Mouse (Mus musculus) kidney, postnatal 36 days (tissue): Measurements from ENCODE around the gene H2-D1.
"Not testable (repeated sequence)": the region's sequence is repeated elsewhere in the genome, so short reads cannot be mapped to it uniquely, and the experiment has no call there.

ENCODE experiments used
- DNase-seq, 2 experiments: peaks; one replicate each; pipeline ENCODE4 v3.0.0; 2021 to 2022; ENCODE audit warnings: mixed read lengths in 2 of 2

H2-D1 gene

GRCm38 (mm10) chr17:35262664-35263522, at the start of gene H2-D1:
Gene H2-D1 (plus strand): TSS chr17:35262730.
- peak; percentile 98 to 100 for DNase-seq

GRCm38 (mm10) chr17:35213071-35213470, 49.5 kb upstream of the H2-D1 start:
- no peak for DNase-seq

GRCm38 (mm10) chr17:35218516-35219193, 43.9 kb upstream of the H2-D1 start:
- peak; percentile 55 to 56 for DNase-seq

- DNase-seq: peak; percentile 41 to 43
These were observed 42.9 kb upstream of the H2-D1 start for GRCm38 (mm10) chr17:35219601-35220041.

- DNase-seq: peak in 1 of 2 experiments; percentile 58
These were observed 42.2 kb upstream of the H2-D1 start, which contains the start of gene Gm16181 for GRCm38 (mm10) chr17:35220156-35220952. Gene Gm16181 (plus strand): TSS chr17:35220834.

GRCm38 (mm10) chr17:35222299-35222698, 40.2 kb upstream of the H2-D1 start:
- DNase-seq: peak in 1 of 2 experiments; percentile 33

- no peak for DNase-seq
These were observed 37.9 kb upstream of the H2-D1 start for GRCm38 (mm10) chr17:35224641-35225040.

GRCm38 (mm10) chr17:35225456-35225855, 37.1 kb upstream of the H2-D1 start:
- no peak for DNase-seq

- peak; percentile 45 to 50 for DNase-seq
These were observed 35.9 kb upstream of the H2-D1 start for GRCm38 (mm10) chr17:35226561-35227046.

GRCm38 (mm10) chr17:35231022-35231421, 31.5 kb upstream of the H2-D1 start:
- DNase-seq: no peak

GRCm38 (mm10) chr17:35232043-35232442, 30.5 kb upstream of the H2-D1 start:
- DNase-seq: peak; percentile 77 to 94

GRCm38 (mm10) chr17:35232659-35233058, 29.9 kb upstream of the H2-D1 start:
- no peak for DNase-seq

GRCm38 (mm10) chr17:35233114-35233980, 29.2 kb upstream of the H2-D1 start, which contains the start of gene Atp6v1g2:
Gene Atp6v1g2 (plus strand): TSS chr17:35233660.
- peak; percentile 46 for DNase-seq

GRCm38 (mm10) chr17:35234090-35234489, 28.4 kb upstream of the H2-D1 start:
- DNase-seq: not testable (repeated sequence)

GRCm38 (mm10) chr17:35234903-35235302, 27.6 kb upstream of the H2-D1 start:
- peak in 1 of 2 experiments; percentile 61 for DNase-seq

- peak; percentile 92 to 95 for DNase-seq
These were observed 26.7 kb upstream of the H2-D1 start, which contains the start of gene Nfkbil1 for GRCm38 (mm10) chr17:35235614-35236389. Gene Nfkbil1 (minus strand): TSS chr17:35235792.

GRCm38 (mm10) chr17:35236390-35236746, 26.2 kb upstream of the H2-D1 start:
- DNase-seq: peak; percentile 96 to 99

GRCm38 (mm10) chr17:35236996-35237395, 25.5 kb upstream of the H2-D1 start:
- DNase-seq: no peak

GRCm38 (mm10) chr17:35237504-35237903, 25.0 kb upstream of the H2-D1 start:
- DNase-seq: no peak

- no peak for DNase-seq
These were observed 22.8 kb upstream of the H2-D1 start for GRCm38 (mm10) chr17:35239700-35240099.
